Mouse (Mus musculus) liver, embryonic 14.5 days (tissue): ENCODE data around the gene Syne1. TPM values are rescaled to one million over a fixed set of nuclear protein-coding genes. Genes with fewer than 3 reads are reported as not detected.
A peak's percentile ranks its signal among the peaks of the same experiment; 100 is the strongest.

ENCODE experiments used
- ATAC-seq: fragments of 200-750 bp; cut with Nextera tagmentation; 2 replicates; pipeline ENCODE4 v1.8.0; 2017; ENCODE audit warnings: moderate number of reproducible peaks, mild to moderate bottlenecking, moderate library complexity; ENCODE audit not compliant: insufficient read depth
- DNase-seq, 3 experiments: peaks; one replicate each; pipeline ENCODE4 v3.0.0-alpha.2; 2012 to 2013; ENCODE audit warnings: low read depth in 3 of 3, low spot score in 3 of 3
- H3K27ac ChIP-seq: fragments of 300-500 bp; sonication (generic); 2 replicates; pipeline ENCODE4 v1.5.1; 2014; ENCODE audit warnings: moderate library complexity, mild to moderate bottlenecking, control low read depth, inconsistent platforms
- H3K27me3 ChIP-seq: fragments of 300-500 bp; sonication (generic); 2 replicates; pipeline ENCODE4 v1.6.1; 2014; ENCODE audit warnings: mild to moderate bottlenecking, low read length, moderate library complexity; ENCODE audit not compliant: control insufficient read depth, insufficient read depth
- H3K36me3 ChIP-seq: fragments of 300-500 bp; sonication (generic); replicated peaks from 2 replicates; pipeline ENCODE4 v1.6.1; 2014; ENCODE audit warnings: low read depth; ENCODE audit not compliant: control insufficient read depth, insufficient read depth
- H3K4me1 ChIP-seq, 2 experiments: fragments of 200-500 bp in 1 of 2; fragments of 300-500 bp in 1 of 2; sonication (generic) in 1 of 2; replicated peaks; 2 replicates each; pipeline ENCODE4 v1.6.1; 2012 to 2014; ENCODE audit warnings: antibody characterized with exemption in 1 of 2, inconsistent platforms in 1 of 2, low read length in 1 of 2; ENCODE audit not compliant: control insufficient read depth in 2 of 2, insufficient read depth in 2 of 2
- H3K4me2 ChIP-seq: fragments of 300-500 bp; sonication (generic); 2 replicates; pipeline ENCODE4 v1.6.1; 2014; ENCODE audit warnings: low read depth, mild to moderate bottlenecking, control low read depth, moderate library complexity
- H3K4me3 ChIP-seq, 2 experiments: fragments of 200-500 bp in 1 of 2; fragments of 300-500 bp in 1 of 2; sonication (generic) in 1 of 2; 2 replicates each; pipeline ENCODE4 v1.5.1; 2012 to 2014; ENCODE audit warnings: low read depth in 2 of 2, low read length in 2 of 2, mild to moderate bottlenecking in 2 of 2, control low read depth in 1 of 2, inconsistent platforms in 1 of 2, moderate library complexity in 1 of 2; ENCODE audit not compliant: insufficient read depth in 1 of 2
- H3K9ac ChIP-seq: fragments of 300-500 bp; sonication (generic); replicated peaks from 2 replicates; pipeline ENCODE4 v1.6.1; 2014; ENCODE audit warnings: mild to moderate bottlenecking, control low read depth, moderate library complexity
- H3K9me3 ChIP-seq: fragments of 300-500 bp; sonication (generic); 2 replicates; pipeline ENCODE4 v1.6.1; 2016; ENCODE audit warnings: low read length, mixed read lengths; ENCODE audit not compliant: control insufficient read depth
- CTCF ChIP-seq: IDR thresholded peaks from 2 replicates; pipeline ENCODE4 v1.5.1; 2016; ENCODE audit warnings: antibody characterized with exemption, low read depth, control low read depth
- EP300 ChIP-seq: IDR thresholded peaks from 2 replicates; pipeline ENCODE4 v1.6.1; 2016; ENCODE audit warnings: antibody characterized with exemption, low read depth
- WGBS: fragments of 180-500 bp; shearing (Covaris S2); extraction: QIAGEN DNeasy Blood & Tissue Kit; methylation state at CpG from one replicate; pipeline ENCODE4 v1.1.7; 2014; ENCODE audit not compliant: insufficient replicate concordance; 5-methylcytosine and 5-hydroxymethylcytosine counted together
- polyA plus RNA-seq, 2 experiments: library from polyadenylated mRNA; depleted of rRNA in 1 of 2; stranded (reverse) in 1 of 2; unstranded in 1 of 2; fragments of >200 nt; fragmentation: Nextera tagmentation in 1 of 2; extraction: Ambion mirVana in 1 of 2; gene quantifications; 2 replicates each; pipeline versions ENCODE4 v1.2.1 to v1.2.3; 2012 to 2014

The Syne1 gene
- polyA plus RNA-seq, 2 experiments: 3.1 to 3.6 TPM

- Histone ChIP-seq H3K4me3 (no peak overlapping the region), H3K27ac (no peak overlapping the region), H3K27me3 (no peaks in the 10 kb centered on the region), H3K9ac (no peak overlapping the region), H3K4me1 (no peaks in the 10 kb centered on the region; a peak in 1 of 4 replicates), H3K4me2 (no peak overlapping the region), H3K36me3 (no peaks in the 10 kb centered on the region), H3K9me3 (no peaks in the 10 kb centered on the region)
- TF ChIP-seq EP300: no peak
- no peak for TF ChIP-seq CTCF
- 66% methylated on average over 8 of the region's 8 CpGs for WGBS
- DNase-seq: no peak
- no peak for ATAC-seq
Observed at GRCm38 (mm10) chr10:5229129-5229528, 322.2 kb downstream of the Syne1 start.

- 64% methylated on average over 20 of the region's 20 CpGs for WGBS
- TF ChIP-seq CTCF: peak; percentile 69
- TF ChIP-seq EP300: no peak
- DNase-seq (no peak), ATAC-seq (no peak)
- Histone ChIP-seq H3K27ac (no peak overlapping the region), H3K9ac (no peak overlapping the region), H3K36me3 (no peaks in the 10 kb centered on the region), H3K9me3 (no peaks in the 10 kb centered on the region), H3K4me2 (no peak overlapping the region), H3K4me3 (no peak overlapping the region), H3K4me1 (no peaks in the 10 kb centered on the region; a peak in 1 of 4 replicates), H3K27me3 (no peaks in the 10 kb centered on the region)
Observed at GRCm38 (mm10) chr10:5227395-5228076, 323.7 kb downstream of the Syne1 start.

GRCm38 (mm10) chr10:5215943-5216342 is 335.3 kb downstream of the Syne1 start:
- Histone ChIP-seq H3K27me3 (no peaks in the 10 kb centered on the region), H3K9ac (no peak overlapping the region), H3K36me3 (no peaks in the 10 kb centered on the region), H3K4me2 (no peak overlapping the region), H3K4me1 (0 out of 4 replicates have a peak, but pooled peaks cover 0 to 2% of the 10 kb centered on the region in 2 experiments), H3K27ac (no peak overlapping the region), H3K9me3 (no peaks in the 10 kb centered on the region), H3K4me3 (no peak overlapping the region)
- WGBS: 60% methylated on average over 1 of the region's 1 CpGs
- no peak for TF ChIP-seq CTCF
- TF ChIP-seq EP300: no peak
- no peak for ATAC-seq
- DNase-seq: no peak

- peak; percentile 66 for TF ChIP-seq EP300
- TF ChIP-seq CTCF: no peak
- Histone ChIP-seq H3K4me2 (no peak overlapping the region; the same call in 1 of the 2 replicates), H3K36me3 (no peaks in the 10 kb centered on the region), H3K9me3 (no peaks in the 10 kb centered on the region), H3K9ac (no peak overlapping the region), H3K27ac (peak overlapping the region; percentile 41), H3K4me3 (no peak overlapping the region), H3K27me3 (no peaks in the 10 kb centered on the region), H3K4me1 (peaks cover 46 to 55% of the 10 kb centered on the region in 2 experiments)
- WGBS: 8% methylated on average over 7 of the region's 7 CpGs
- DNase-seq (no peak), ATAC-seq (peak; percentile 51)
Observed at GRCm38 (mm10) chr10:5207905-5208641, 343.2 kb downstream of the Syne1 start.

DNA sequence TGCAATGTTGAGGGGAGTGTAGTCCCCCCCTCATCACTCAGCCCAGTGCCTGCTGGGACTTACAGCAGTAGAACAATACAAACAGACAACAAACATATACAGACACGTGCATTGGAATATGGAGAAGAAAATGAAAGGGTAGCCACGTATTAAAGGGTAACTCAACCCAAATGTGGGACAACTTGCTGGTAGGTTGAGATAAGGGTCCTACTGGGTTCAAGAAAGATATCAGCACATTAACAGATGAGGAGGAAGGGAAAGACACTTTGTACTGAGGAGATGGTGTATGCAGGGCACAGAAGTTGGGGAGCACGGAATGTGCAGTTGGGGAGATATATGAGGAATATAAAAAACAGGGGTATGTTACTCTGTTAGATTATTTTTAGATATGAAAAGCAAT is 345.3 kb downstream of the Syne1 start:
- DNase-seq: peak; percentile 69 to 71 (median 71)
- H3K36me3 ChIP-seq: no peaks in the 10 kb centered on the region
- H3K9me3 ChIP-seq: no peaks in the 10 kb centered on the region
- peaks cover 53 to 61% of the 10 kb centered on the region in 2 experiments for H3K4me1 ChIP-seq
- peak overlapping the region; percentile 67 for H3K4me2 ChIP-seq
- H3K4me3 ChIP-seq: peak overlapping the region; percentile 18 to 24; a peak in 2 of 4 replicates
- H3K9ac ChIP-seq: peak overlapping the region; percentile 59
- TF ChIP-seq CTCF (no peak), EP300 (peak; percentile 94)
- ATAC-seq: peak; percentile 89
- peak overlapping the region; percentile 63 for H3K27ac ChIP-seq
- 12% methylated on average over 3 of the region's 3 CpGs for WGBS
- no peaks in the 10 kb centered on the region for H3K27me3 ChIP-seq
